8 mouse cellular contexts compared by ENCODE assay signal in genomic region chr12:26884156-26884555, GRCm38 (mm10).
DNase-seq lines count a peak whose midpoint lies in the region; ATAC-seq and TF ChIP-seq lines count a peak whose summit lies in the region.

No protein-coding gene starts in this region.

- H3K4me1 ChIP-seq in forebrain, embryonic 10.5 days = peaks cover 44% of the 10 kb centered on the region
- peaks cover 13% of the 10 kb centered on the region; the same call in 1 of the 2 replicates for H3K4me1 ChIP-seq in forebrain, embryonic 11.5 days (replicated peaks; ENCODE audit: control insufficient read depth, insufficient read depth, low read length)
- H3K4me1 ChIP-seq in thymus, adult 2 months (replicated peaks; ENCODE audit: control insufficient read depth, insufficient read depth, low read length) = no peaks in the 10 kb centered on the region

- ATAC-seq in forebrain, embryonic 11.5 days (replicated peaks; ENCODE audit: low FRiP score) = no peak
- no peak for ATAC-seq in erythroid progenitor cell, adult 5-6 weeks (replicated peaks; ENCODE audit: low FRiP score, poor library complexity, severe bottlenecking)

- H3K4me2 ChIP-seq in forebrain, embryonic 11.5 days (ENCODE audit: low read depth, low read length, severe bottlenecking) = no peak overlapping the region

- no peak for TF ChIP-seq POLR2A in thymus, adult 2 months (IDR thresholded peaks at IDR 0.05; ENCODE audit: control insufficient read depth, extremely low read depth, insufficient read depth, low read length, poor library complexity)

- H3K9me3 ChIP-seq in forebrain, embryonic 10.5 days = no peaks in the 10 kb centered on the region
- no peaks in the 10 kb centered on the region for H3K9me3 ChIP-seq in forebrain, embryonic 11.5 days (ENCODE audit: control insufficient read depth, low read length)

- H3K27ac ChIP-seq in forebrain, embryonic 10.5 days = peak overlapping the region; percentile 20; the same call in 1 of the 2 replicates
- no peak overlapping the region for H3K27ac ChIP-seq in forebrain, embryonic 11.5 days (ENCODE audit: low read depth, low read length)
- H3K27ac ChIP-seq in thymus, adult 2 months (ENCODE audit: control insufficient read depth, insufficient read depth, low read length) = no peak overlapping the region
- no peak overlapping the region for H3K27ac ChIP-seq in gastrocnemius, adult 2 months

- H3K4me3 ChIP-seq in forebrain, embryonic 10.5 days = no peak overlapping the region
- H3K4me3 ChIP-seq in forebrain, embryonic 11.5 days (ENCODE audit: low read depth, low read length) = no peak overlapping the region
- no peak overlapping the region for H3K4me3 ChIP-seq in thymus, adult 2 months (ENCODE audit: control insufficient read depth, insufficient read depth, low read length)
- H3K4me3 ChIP-seq in gastrocnemius, adult 2 months = no peak overlapping the region

- no peaks in the 10 kb centered on the region for H3K36me3 ChIP-seq in forebrain, embryonic 10.5 days (replicated peaks)
- no peaks in the 10 kb centered on the region for H3K36me3 ChIP-seq in forebrain, embryonic 11.5 days (ENCODE audit: control insufficient read depth, insufficient read depth, low read length)
- H3K36me3 ChIP-seq in thymus, adult 2 months (ENCODE audit: control insufficient read depth, insufficient read depth, low read length) = no peaks in the 10 kb centered on the region

- WGBS in forebrain, embryonic 10.5 days = 66% methylated on average over 5 of the region's 5 CpGs
- 60% methylated on average over 5 of the region's 5 CpGs for WGBS in forebrain, embryonic 11.5 days
- 66% methylated on average over 5 of the region's 5 CpGs for WGBS in thymus, adult 2 months

- no peak for DNase-seq in forebrain, embryonic 10.5 days (ENCODE audit: extremely low spot score, low spot score)
- DNase-seq in forebrain, embryonic 11.5 days (ENCODE audit: low spot score) = no peak
- peak; percentile 51 for DNase-seq in NIH3T3 (ENCODE audit: low read depth)
- peak; percentile 43 to 84 for DNase-seq in frontal cortex, adult 2 months (ENCODE audit: extremely low spot score in 1 of 2, low spot score in 1 of 2)
- peak; percentile 48 for DNase-seq in mesoderm, embryonic 11.5 days (ENCODE audit: low read depth, low spot score)
- no peak for DNase-seq in thymus, adult 2 months
- no peak for DNase-seq in gastrocnemius, adult 2 months

- H3K9ac ChIP-seq in forebrain, embryonic 11.5 days (ENCODE audit: low read length) = no peak overlapping the region

- no peak for TF ChIP-seq CTCF in thymus, adult 2 months (IDR thresholded peaks at IDR 0.05; ENCODE audit: borderline replicate concordance, control insufficient read depth, extremely low read depth, insufficient read depth, low read length, poor library complexity)
- TF ChIP-seq CTCF in gastrocnemius, adult 2 months (IDR thresholded peaks at IDR 0.05) = no peak

- intact Hi-C loops in gastrocnemius, adult 2 months (cut with DNase I) = no loop called here

- H3K27me3 ChIP-seq in forebrain, embryonic 10.5 days (ENCODE audit: poor library complexity, severe bottlenecking) = no peaks in the 10 kb centered on the region
- H3K27me3 ChIP-seq in forebrain, embryonic 11.5 days (ENCODE audit: control insufficient read depth, insufficient read depth, low read length) = no peaks in the 10 kb centered on the region
- H3K27me3 ChIP-seq in thymus, adult 2 months (ENCODE audit: control insufficient read depth, insufficient read depth, low read length) = no peaks in the 10 kb centered on the region

Comparison
In these comparisons a context has a peak if more than half of its experiments do, and no peak if none do; other contexts are left out.
1. DNase-seq: peak in NIH3T3 (single experiment), frontal cortex, adult 2 months (2 of 2) and mesoderm, embryonic 11.5 days (single experiment); none in forebrain, embryonic 10.5 days (single experiment), forebrain, embryonic 11.5 days (single experiment), thymus, adult 2 months (single experiment) and gastrocnemius, adult 2 months (single experiment).